Mouse (Mus musculus): ENCODE measurements around the gene Vps35l.

Vps35l gene

GRCm38 (mm10) chr7:118806631-118807411, 66.8 kb downstream of the Vps35l start:
- H3K4me3 ChIP-seq (replicated peaks; ENCODE audit: low read length) = no peak overlapping the region
- H3K36me3 ChIP-seq (ENCODE audit: insufficient read depth, low read length) = peaks cover 27% of the 10 kb centered on the region
- no peaks in the 10 kb centered on the region for H3K27me3 ChIP-seq (ENCODE audit: insufficient read depth, low read length)
- H3K9me3 ChIP-seq (ENCODE audit: low read length) = no peaks in the 10 kb centered on the region
- H3K4me1 ChIP-seq (replicated peaks; ENCODE audit: low read depth, low read length) = peaks cover 8% of the 10 kb centered on the region; the same call in 1 of the 2 replicates
- no peak for TF ChIP-seq POU5F1 (IDR thresholded peaks at IDR 0.05; ENCODE audit: borderline replicate concordance, low read length)
- no peak for TF ChIP-seq CTCF (conservative IDR thresholded peaks at IDR 0.05; ENCODE audit: low read length)
- no peak for TF ChIP-seq NANOG (IDR thresholded peaks at IDR 0.05; ENCODE audit: borderline replicate concordance, low read length)

- Histone ChIP-seq H3K36me3 (ENCODE audit: insufficient read depth, low read length) (peaks cover 20% of the 10 kb centered on the region), H3K4me1 (replicated peaks; ENCODE audit: low read depth, low read length) (peaks cover 10% of the 10 kb centered on the region; the same call in 1 of the 2 replicates), H3K27me3 (ENCODE audit: insufficient read depth, low read length) (no peaks in the 10 kb centered on the region), H3K4me3 (replicated peaks; ENCODE audit: low read length) (no peak overlapping the region), H3K9me3 (ENCODE audit: low read length) (no peaks in the 10 kb centered on the region)
- TF ChIP-seq CTCF (conservative IDR thresholded peaks at IDR 0.05; ENCODE audit: low read length) (no peak), POU5F1 (IDR thresholded peaks at IDR 0.05; ENCODE audit: borderline replicate concordance, low read length) (no peak), NANOG (IDR thresholded peaks at IDR 0.05; ENCODE audit: borderline replicate concordance, low read length) (no peak)
Observed at GRCm38 (mm10) chr7:118807899-118808298, 67.9 kb downstream of the Vps35l start.

DNA sequence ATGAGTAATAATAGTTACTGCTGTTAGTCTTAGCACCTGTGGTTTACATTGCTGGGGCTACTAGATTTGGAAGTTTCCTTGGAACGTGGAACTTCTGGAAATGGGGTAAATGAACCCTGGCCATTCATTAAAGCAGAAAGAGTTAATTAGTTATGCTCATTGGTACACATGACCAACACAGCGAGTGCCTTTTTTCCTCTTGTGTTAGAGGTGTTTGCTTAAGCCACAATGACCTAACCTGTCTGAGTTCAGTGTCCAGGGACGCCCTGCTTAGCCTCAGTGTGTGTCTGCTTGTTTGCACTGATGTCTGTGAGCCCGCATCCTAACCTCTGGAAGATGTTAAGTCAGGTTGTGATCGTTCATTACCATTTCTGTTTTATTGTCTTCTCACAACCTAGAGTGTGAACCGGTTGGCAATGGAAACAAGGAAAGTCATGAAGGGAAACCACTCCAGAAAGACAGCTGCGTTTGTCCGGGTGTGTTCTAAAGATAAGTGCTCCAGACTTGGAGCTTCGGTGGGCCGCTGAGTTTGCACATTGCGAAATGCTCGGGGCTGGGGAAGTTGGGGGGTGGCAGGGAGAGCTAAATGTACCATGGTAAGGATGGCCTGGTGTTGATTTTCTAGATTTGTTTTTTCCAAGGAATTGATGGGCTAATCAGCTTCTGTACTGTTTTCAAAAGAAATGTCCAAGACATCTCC, 71.5 kb downstream of the Vps35l start:
- TF ChIP-seq CTCF (conservative IDR thresholded peaks at IDR 0.05; ENCODE audit: low read length) (no peak), NANOG (IDR thresholded peaks at IDR 0.05; ENCODE audit: borderline replicate concordance, low read length) (no peak), POU5F1 (IDR thresholded peaks at IDR 0.05; ENCODE audit: borderline replicate concordance, low read length) (no peak)
- H3K27me3 ChIP-seq (ENCODE audit: insufficient read depth, low read length) = no peaks in the 10 kb centered on the region
- H3K4me3 ChIP-seq (replicated peaks; ENCODE audit: low read length) = no peak overlapping the region
- peaks cover 38% of the 10 kb centered on the region for H3K36me3 ChIP-seq (ENCODE audit: insufficient read depth, low read length)
- H3K9me3 ChIP-seq (ENCODE audit: low read length) = no peaks in the 10 kb centered on the region
- H3K4me1 ChIP-seq (replicated peaks; ENCODE audit: low read depth, low read length) = peaks cover 5% of the 10 kb centered on the region; the same call in 1 of the 2 replicates

DNA sequence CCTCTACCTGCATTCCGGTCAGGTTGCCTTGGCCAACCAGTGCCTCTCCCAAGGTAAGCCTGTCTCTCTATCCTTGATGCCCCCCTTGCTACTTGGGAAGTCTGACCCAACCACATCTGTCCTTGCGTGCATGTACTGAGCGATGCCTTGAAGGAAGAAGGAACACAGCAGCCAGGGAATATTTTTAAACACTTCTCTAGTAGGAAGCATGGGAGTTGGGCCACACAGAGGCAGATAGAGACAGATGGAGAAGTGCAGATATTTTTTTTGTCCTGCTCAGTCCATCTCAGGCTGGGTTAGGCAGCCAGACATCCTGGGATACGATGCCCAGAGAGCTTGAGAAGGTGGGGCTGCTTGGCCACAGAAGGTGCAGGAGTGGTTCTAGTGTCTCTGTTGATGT, 73.6 kb downstream of the Vps35l start:
- Histone ChIP-seq H3K36me3 (ENCODE audit: insufficient read depth, low read length) (peaks cover 41% of the 10 kb centered on the region), H3K4me1 (replicated peaks; ENCODE audit: low read depth, low read length) (peaks cover 23% of the 10 kb centered on the region), H3K4me3 (replicated peaks; ENCODE audit: low read length) (no peak overlapping the region), H3K9me3 (ENCODE audit: low read length) (no peaks in the 10 kb centered on the region), H3K27me3 (ENCODE audit: insufficient read depth, low read length) (no peaks in the 10 kb centered on the region)
- TF ChIP-seq NANOG (IDR thresholded peaks at IDR 0.05; ENCODE audit: borderline replicate concordance, low read length) (no peak), CTCF (conservative IDR thresholded peaks at IDR 0.05; ENCODE audit: low read length) (no peak), POU5F1 (IDR thresholded peaks at IDR 0.05; ENCODE audit: borderline replicate concordance, low read length) (no peak)

DNA sequence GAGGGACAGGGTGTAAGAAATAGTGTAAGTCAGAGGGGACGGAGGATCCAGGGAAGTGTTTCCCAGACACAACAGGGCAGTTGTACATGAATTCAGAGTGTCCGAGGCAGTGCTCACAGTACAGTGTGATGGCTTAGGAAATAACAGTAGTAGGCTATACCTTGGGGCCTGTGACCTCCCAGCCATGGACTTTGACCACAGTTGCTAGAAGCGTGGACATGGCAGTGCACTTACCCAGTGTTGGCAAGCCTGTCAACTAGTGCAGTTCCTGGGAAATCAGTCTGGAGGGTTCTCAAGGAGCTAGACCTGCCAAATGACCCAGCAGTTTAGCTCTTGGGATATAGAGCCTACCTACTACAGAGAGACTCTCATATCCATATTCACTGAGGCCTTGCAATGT, 76.2 kb downstream of the Vps35l start:
- Histone ChIP-seq H3K9me3 (ENCODE audit: low read length) (no peaks in the 10 kb centered on the region), H3K27me3 (ENCODE audit: insufficient read depth, low read length) (no peaks in the 10 kb centered on the region), H3K36me3 (ENCODE audit: insufficient read depth, low read length) (peaks cover 45% of the 10 kb centered on the region), H3K4me3 (replicated peaks; ENCODE audit: low read length) (no peak overlapping the region), H3K4me1 (replicated peaks; ENCODE audit: low read depth, low read length) (peaks cover 48% of the 10 kb centered on the region)
- TF ChIP-seq POU5F1 (IDR thresholded peaks at IDR 0.05; ENCODE audit: borderline replicate concordance, low read length) (no peak), NANOG (IDR thresholded peaks at IDR 0.05; ENCODE audit: borderline replicate concordance, low read length) (no peak), CTCF (conservative IDR thresholded peaks at IDR 0.05; ENCODE audit: low read length) (no peak)

GRCm38 (mm10) chr7:118817741-118818140, 77.7 kb downstream of the Vps35l start:
- peaks cover 62% of the 10 kb centered on the region for H3K4me1 ChIP-seq (replicated peaks; ENCODE audit: low read depth, low read length)
- H3K4me3 ChIP-seq (replicated peaks; ENCODE audit: low read length) = peak overlapping the region; percentile 35
- no peaks in the 10 kb centered on the region for H3K9me3 ChIP-seq (ENCODE audit: low read length)
- peaks cover 45% of the 10 kb centered on the region for H3K36me3 ChIP-seq (ENCODE audit: insufficient read depth, low read length)
- H3K27me3 ChIP-seq (ENCODE audit: insufficient read depth, low read length) = no peaks in the 10 kb centered on the region
- TF ChIP-seq CTCF (conservative IDR thresholded peaks at IDR 0.05; ENCODE audit: low read length) (no peak), POU5F1 (IDR thresholded peaks at IDR 0.05; ENCODE audit: borderline replicate concordance, low read length) (no peak), NANOG (IDR thresholded peaks at IDR 0.05; ENCODE audit: borderline replicate concordance, low read length) (no peak)

- Histone ChIP-seq H3K4me3 (replicated peaks; ENCODE audit: low read length) (no peak overlapping the region), H3K36me3 (ENCODE audit: insufficient read depth, low read length) (peaks cover 32% of the 10 kb centered on the region), H3K9me3 (ENCODE audit: low read length) (no peaks in the 10 kb centered on the region), H3K27me3 (ENCODE audit: insufficient read depth, low read length) (no peaks in the 10 kb centered on the region), H3K4me1 (replicated peaks; ENCODE audit: low read depth, low read length) (peaks cover 80% of the 10 kb centered on the region)
- TF ChIP-seq CTCF (conservative IDR thresholded peaks at IDR 0.05; ENCODE audit: low read length) = no peak
- TF ChIP-seq NANOG (IDR thresholded peaks at IDR 0.05; ENCODE audit: borderline replicate concordance, low read length) = no peak
- TF ChIP-seq POU5F1 (IDR thresholded peaks at IDR 0.05; ENCODE audit: borderline replicate concordance, low read length) = no peak
Observed at GRCm38 (mm10) chr7:118819666-118820065, 79.6 kb downstream of the Vps35l start.

DNA sequence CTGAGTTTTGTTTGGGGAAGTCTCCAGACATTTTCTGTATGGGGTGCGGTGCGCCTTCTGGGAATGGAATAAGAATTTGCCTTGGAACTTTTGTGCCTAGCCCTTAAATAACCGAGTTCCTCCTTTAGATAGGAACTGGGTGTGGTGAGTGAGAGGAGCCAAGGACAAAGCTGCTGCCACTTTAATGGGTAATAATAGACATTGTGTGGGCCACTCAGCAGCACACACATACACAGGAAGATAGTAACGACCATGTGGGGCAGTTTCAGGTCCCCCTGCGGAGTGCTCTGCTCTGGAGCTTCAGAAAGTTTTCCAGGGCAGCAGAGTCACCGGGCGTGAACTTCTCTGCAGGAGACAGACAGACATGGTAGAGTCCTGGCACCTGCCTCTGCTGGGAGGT, 81.3 kb downstream of the Vps35l start:
- peaks cover 94% of the 10 kb centered on the region for H3K4me1 ChIP-seq (replicated peaks; ENCODE audit: low read depth, low read length)
- TF ChIP-seq NANOG (IDR thresholded peaks at IDR 0.05; ENCODE audit: borderline replicate concordance, low read length) = peak; percentile 53
- TF ChIP-seq POU5F1 (IDR thresholded peaks at IDR 0.05; ENCODE audit: borderline replicate concordance, low read length) = no peak
- H3K36me3 ChIP-seq (ENCODE audit: insufficient read depth, low read length) = peaks cover 25% of the 10 kb centered on the region
- 0 out of 2 replicates have a peak overlapping the region, but pooled peaks have one; percentile 13 for H3K4me3 ChIP-seq (replicated peaks; ENCODE audit: low read length)
- H3K9me3 ChIP-seq (ENCODE audit: low read length) = no peaks in the 10 kb centered on the region
- H3K27me3 ChIP-seq (ENCODE audit: insufficient read depth, low read length) = no peaks in the 10 kb centered on the region

Measured in E14TG2a.4 (cell line).